Mouse (Mus musculus) T-helper 2 cell (primary cell): Measurements from ENCODE around the gene Specc1l.
"Not testable (repeated sequence)": the region's sequence is repeated elsewhere in the genome, so short reads cannot be mapped to it uniquely, and the experiment has no call there.

Source experiments
- in situ Hi-C: fragments of 300-600 bp; cut with MboI, MseI; formaldehyde crosslinking; loops from one replicate; pipeline ENCODE4 v1.15.1; 2025; ENCODE audit warnings: high pct_unique_total_duplicates

The Specc1l gene

DNA sequence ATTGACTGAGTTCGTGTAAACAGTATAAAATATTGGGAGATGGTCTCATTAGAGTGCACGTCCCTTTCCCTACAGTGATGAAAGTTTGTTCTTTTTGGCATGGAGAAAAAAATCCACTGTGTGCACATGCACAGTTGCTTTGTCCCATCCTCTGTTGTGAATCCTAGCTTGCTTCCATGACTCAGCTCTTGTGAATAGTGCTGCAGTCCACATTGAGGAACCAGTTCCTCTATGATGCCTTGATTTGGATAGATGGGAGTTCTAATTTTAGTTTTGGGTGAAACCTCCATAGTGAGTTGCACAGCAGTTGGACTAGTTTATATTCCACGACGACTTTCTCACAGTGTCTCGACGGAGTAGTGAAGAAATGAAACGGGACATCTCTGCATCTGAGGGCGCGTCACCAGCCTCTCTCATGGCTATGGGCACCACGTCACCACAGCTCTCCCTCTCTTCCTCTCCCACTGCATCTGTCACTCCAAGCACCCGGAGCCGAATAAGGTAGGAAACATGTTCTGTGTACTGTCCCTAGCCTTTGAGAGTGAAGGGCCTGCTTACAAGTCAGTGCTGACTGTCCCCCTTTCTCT, 64.6 kb downstream of the Specc1l start:
- in situ Hi-C loops: no loop called here

DNA sequence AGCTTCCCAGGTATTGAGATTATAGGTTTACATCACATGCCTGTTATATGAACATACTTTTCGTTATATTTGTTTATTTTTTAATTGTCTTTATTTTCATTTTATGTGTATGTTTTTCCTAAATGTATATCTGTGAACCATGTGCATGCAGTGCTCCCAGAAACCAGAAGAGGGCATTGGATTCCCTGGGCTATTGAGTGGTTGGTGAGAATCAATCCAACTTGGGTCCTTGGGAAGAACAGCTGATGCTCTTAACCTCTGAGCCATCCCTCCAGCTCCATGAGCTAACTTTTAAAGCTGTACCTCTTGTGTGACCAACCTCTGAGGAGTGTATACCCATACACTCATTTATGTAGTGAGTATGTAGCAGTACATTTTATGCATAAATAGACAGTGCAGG, 65.6 kb downstream of the Specc1l start:
- in situ Hi-C loops: no loop called here

DNA sequence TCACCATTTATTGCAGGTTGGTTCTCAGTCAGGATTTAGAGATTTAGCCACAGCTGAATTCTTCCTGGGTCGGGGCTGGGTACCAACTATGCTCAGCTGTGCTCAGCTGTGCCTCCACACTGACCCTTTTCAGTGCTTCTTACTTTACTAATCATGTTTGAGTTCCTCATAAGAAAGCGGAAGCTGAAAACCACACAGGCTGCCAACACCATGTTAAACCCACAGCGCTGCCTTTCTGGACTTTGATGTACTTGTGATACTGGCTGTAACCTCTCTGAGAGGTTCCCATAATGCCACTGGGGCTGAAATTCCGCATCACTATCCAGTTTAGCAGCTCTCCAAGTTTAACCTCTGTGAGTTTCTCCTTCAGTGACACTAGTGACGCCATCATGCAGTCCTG, 70.8 kb downstream of the Specc1l start:
- in situ Hi-C loops: no loop called here

DNA sequence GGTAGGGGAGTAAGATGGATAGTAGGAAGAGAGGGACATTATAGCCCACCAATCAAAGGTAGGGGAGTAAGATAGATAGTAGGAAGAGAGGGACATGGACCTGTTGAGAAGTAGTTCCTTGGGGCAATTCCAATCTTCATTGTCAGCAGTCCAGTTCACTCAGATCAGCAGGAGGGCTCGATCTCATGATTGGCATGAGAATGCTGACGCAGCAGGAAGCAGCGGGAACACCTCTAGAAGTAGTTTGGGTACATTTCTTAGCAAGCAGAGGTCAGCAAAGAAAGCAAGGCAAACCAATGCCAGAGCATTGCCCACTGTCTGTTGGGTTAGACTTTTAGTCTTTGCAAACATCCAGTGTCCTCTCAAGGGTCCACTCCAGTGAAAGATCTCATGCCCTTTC, 71.9 kb downstream of the Specc1l start:
- in situ Hi-C loops: no loop called here

DNA sequence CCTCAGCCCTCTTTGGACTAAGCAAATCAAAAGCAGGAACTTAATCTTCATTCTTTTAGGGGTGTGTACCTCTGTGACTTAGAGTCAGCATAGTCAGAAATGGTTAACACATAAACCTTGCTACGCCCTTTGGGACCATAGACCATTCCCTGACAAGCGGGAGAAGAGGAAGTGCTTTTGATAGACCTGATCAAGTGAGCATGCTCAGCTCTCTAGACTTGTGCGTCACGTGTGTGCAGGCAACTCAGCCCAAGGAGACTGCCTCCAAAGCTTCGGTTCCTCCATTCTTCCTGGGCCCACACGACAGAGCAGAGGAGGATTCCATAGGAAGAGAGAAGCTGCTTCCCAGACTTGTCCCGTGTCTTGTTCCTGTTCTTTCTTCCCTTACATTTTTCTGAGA, 76.7 kb downstream of the Specc1l start:
- in situ Hi-C loops: no loop called here

DNA sequence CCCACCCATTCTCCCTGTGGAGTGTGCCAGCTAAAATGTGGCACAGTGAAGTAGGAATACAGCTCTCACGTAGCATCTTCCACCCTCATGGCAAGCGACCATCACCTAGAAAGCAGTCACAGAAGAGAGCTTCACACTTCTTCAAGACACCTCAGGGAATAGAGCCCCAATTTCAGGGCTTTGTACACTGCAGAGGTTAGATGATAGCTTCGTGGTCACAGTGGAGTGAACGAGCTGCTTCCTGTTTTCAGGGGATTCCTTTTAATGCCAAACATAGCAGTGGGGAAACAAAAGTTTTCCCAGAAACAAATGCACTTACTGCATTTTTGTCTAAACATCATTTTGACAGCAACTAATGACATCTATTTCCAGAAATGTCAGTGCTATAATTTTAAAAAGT, 77.5 kb downstream of the Specc1l start:
- in situ Hi-C loops: no loop called here

DNA sequence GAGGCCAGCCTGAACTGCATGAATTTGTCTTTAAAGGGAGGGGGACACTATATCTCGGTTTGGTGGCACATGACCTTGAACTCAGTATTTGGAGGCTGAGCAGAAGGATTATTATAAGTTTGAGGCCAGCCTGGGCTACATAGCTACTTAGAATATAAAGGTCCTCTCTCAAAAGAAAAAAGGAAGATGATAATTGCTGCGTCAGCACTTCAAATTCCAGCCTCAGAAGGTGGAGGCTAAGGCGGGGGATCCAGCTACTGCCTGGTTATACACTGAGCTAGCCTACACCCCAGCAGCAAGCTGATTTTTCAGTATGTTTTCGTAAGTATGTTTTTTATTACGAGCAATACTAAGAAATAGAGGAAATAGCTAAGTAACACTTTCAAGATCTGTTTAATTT, 78.8 kb downstream of the Specc1l start:
- in situ Hi-C loops: no loop called here

DNA sequence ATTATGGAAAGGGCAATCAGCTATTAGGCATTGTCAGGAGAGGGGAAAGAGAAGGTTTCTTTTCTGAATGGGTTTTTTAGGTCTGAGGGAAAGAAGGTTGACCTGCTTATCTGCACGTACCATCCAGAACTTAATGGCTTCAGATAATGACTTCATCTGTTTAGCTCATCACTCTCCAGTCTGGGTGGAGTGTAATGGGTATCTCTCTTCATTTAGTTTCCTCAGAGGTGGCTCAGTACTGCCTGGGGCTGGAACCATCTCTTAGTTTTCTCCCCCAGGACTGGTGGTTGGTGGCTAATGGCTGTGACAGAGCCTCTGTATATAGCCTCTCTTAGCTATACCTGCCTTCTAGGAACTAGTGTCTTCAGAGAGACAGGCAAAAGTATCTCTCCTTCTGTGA, 79.5 kb downstream of the Specc1l start:
- in situ Hi-C loops: no loop called here

DNA sequence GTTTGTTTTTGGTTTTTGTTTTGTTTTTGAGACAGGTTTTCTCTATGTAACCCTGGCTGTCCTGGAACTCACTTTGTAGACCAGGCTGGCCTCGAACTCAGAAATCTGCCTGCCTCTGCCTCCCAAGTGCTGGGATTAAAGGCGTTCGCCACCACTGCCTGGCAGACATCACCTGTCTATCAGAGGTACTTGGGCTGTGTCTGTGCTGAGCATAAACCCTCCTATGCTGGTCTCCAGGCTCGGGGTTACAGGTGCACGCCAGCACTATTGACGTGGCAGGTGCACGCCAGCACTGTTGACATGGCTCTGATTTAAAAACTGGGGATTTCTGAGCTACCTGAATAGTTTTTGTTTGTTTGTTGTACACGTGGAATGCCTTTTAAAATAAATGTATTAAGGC, 80.3 kb downstream of the Specc1l start:
- in situ Hi-C loops: not testable (repeated sequence)

DNA sequence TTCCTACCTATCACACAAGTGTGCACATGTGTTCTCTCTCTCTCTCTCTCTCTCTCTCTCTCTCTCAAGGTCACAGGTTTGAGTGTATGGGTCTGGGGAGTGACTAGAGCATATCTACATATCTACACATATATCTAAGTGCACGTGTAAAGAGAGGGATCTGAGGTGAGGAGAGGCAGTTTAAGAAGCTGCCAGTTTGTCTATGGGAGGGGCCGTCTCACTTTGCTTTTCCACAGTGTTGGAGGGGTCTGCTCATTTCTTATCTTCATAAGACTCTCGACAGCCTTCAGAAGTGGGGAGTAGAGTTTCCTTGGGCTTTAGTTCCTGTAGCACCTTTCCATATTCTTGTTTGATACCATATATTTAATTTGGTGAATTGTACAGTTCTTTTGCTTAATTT, 81.4 kb downstream of the Specc1l start:
- in situ Hi-C loops: no loop called here

DNA sequence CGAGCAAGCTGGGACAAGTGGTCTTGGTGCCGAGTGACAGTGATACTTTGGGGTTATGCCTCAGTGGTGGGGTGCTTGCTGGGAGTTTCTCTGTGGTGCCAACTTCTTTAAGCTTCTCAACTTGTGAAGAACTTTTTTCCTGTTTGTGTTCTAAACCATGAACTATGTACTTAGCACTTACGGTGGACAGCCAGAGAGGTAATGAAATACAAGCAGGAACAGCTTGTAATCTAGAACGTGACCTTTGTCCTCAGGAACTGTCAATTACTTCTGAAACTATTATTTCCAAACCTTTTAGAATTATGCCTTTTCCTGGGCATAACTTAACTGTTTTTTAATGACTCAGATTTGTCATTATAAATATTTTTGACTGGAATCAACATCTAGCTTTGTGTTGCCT, 82.5 kb downstream of the Specc1l start:
- in situ Hi-C loops: no loop called here

DNA sequence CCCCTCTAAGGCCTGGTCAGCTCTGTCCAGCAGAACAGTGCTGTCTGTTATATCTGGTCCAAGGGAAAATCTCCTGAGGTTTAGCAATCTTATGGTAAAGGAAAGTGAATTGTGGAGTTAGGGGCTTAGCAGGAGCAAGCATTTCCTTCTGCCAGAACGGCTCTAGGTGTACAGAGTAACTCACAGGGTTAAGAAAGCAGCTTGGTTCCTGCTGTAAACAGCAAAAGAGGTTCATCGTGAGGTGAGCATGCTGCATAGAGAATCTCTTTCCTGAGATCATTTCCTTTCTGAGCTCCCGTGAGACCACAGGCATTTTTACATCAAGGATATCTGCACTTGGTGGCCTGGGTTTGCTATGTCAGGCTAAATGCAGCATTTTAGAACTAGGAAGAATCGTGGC, 83.1 kb downstream of the Specc1l start:
- in situ Hi-C loops: no loop called here

DNA sequence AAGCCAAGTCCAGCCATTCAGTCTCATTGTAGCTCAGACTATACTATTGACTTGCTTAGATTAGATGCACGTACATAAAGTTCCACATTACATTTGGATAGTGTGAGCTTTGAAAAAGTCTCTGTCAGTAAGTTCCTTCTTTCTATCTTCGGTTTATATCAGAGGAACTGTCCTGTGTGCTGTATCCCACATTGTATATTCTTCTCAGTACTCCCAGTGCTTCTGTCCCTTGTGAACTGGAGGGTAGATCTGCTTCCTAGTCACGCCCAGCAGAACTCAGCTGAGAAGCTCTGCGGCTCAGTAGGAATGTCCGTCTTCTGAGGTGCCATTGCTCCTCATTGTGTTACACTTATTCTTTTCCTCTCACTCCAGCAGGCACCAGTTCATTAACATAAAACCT, 86.7 kb downstream of the Specc1l start:
- in situ Hi-C loops: no loop called here

DNA sequence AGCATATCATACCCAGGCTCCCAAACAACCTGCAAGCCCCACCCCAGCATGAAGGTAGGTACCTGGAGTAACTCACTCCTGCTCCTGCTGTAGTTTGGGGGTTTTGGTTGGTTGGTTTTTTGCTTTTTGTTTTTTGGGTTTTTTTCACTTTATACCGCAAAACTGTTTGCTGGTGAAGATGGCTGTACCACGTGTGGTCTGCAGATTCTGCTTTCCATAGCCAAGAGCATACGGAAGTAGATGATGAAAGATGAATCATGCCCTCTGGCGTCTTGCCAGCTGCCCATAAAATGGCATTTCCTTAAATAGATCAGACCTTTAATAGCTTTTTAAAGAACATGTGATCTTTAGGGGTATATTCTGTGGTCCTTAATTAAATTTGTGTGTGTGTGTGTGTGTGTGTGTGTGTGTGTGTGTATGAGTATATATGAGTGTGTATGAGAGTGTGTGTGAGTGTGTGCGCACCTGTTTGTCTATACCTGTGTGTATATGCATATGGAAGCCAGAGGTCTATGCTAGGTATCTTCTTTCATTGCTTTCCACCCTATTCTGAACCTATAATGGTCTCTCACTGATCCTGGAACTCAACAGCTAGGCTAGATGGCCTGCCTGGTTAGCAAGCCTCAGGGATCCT, 88.0 kb downstream of the Specc1l start:
- in situ Hi-C loops: no loop called here

DNA sequence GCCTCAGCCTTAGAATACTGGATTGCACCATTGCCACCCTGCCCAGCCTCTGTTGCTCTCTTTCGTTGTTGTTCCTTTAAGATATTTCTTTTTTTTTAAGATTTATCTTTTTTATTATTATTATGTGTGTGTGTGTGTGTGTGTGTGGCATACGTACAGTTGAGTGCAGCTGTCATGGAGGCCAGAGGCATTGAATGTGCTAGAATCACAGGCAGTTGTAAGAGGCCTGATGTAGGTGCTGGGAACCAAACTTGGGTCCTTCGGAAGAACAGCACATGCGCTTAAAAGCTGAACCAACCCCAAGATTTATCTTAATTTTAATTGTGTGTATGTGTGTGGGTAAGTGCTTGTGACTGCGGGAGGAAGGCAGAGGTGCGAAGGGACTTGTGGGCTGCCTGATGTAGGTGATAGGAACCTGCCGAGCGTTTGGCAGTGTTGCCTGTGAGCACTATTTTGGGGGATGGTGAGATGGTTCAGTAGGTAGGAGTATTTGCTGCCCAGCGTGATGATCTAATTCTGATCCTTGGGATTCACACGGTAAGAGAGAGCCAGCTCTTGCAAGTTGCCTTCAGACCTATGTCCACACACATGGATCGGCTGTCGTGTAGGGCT, 89.4 kb downstream of the Specc1l start:
- in situ Hi-C loops: no loop called here

DNA sequence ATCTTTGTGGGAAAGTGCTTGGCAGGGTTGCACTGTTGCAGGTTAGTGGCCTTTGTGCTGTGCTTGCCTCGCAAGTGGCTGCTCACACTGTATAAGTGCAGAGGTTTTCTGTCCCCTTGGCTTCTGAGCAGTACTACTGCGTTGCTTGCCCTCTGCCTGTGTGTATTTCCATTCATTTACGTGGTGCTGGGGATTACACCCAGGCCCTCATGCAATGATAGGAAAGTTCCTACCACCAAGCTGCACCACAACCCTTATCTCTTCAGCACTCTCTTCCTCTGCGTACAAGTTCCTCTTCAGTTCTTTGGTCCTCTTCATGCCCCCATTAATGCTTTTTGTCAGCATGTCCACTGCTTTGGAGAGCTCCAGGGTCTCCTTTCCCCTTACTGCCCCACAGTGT, 90.1 kb downstream of the Specc1l start:
- in situ Hi-C loops: no loop called here

DNA sequence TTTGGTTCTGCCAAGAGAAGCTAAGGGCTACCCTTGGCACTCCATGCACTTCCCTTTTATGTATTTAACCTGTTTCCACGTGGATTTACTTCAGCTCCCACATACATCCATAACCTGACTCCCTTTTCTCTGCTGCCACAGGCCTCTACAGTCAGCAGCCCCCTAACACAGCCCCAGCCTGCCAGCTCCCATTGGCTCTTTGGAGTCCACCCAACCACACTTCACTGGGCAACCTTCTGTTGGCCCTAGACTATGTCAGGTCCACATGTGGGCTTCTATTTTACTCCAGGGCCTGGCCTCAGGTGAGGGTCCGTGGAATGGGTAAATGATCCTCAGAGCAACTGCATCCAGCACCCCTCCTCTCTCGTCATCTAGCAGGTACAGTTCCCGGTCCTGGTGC, 90.7 kb downstream of the Specc1l start:
- in situ Hi-C loops: no loop called here

DNA sequence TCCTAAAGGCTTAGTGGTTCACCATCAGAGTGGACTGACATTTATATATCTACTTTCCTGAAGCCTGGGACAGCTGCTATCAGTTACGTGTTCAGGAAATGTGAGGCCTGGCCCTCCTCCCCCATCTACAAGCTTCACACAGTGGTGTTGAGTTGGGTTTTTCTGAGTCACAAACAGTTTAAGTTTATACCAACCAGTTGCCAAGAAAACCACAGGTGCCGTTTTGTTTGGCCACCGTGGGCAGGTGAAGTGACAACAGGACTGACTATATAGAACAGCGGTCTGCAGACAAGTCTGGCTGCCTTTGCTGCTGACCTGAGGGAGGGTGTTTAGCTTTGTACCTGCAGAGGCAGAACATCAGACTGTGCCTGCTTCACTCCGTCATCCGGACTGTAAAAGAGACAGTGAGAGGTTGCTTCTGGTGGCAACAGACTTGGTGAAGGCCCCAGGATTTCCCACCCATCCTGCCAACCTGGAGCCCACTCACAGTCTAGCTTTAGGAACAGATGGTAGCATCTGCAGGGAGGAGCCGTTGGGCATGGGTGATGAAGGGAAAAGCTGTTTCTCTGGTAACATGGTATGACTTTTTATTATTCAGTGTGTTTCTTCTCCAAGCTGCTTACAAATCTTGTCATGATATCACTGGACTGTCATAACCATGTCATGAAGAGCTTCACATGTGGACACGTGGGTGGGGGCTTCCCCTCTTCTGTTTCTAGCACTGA, 91.6 kb downstream of the Specc1l start:
- in situ Hi-C loops: no loop called here

DNA sequence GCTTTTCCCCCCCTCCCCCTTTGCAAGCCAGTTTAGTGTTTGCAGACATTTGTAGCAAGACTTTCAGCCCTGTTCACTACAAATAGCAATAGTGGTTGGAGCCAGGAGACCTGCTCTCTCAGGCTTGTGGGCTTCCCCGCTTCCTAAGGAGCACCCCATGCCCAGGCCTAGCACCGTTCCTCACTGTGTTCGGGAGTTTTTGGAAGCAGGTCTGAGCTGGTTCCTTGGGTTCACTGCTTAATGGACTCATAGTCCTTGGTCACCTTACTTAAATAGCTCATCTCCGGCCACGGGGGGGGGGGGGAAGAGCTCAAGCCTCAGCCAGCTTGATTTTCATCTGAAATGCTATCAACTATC, 92.2 kb downstream of the Specc1l start:
- in situ Hi-C loops: no loop called here

DNA sequence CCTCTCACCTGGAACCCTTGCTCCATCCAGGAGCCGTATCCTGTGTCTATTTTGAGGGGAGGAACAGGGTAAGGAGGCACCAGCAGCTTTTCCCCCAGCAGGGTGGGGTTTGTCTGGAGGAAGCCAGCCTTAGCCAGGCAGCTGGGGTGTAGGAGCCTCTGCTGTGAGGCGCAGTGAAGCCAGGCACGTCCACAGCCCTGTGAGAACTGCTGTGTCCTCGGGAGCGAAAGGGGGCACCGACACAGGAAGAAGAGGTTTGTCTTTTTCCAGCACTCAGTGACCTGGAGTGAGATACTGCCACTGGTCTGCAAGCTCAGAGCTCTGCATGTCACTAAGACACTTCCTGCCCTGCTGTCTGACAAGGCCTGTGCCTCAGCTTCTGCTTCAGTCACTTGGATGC, 92.5 kb downstream of the Specc1l start:
- in situ Hi-C loops: no loop called here

DNA sequence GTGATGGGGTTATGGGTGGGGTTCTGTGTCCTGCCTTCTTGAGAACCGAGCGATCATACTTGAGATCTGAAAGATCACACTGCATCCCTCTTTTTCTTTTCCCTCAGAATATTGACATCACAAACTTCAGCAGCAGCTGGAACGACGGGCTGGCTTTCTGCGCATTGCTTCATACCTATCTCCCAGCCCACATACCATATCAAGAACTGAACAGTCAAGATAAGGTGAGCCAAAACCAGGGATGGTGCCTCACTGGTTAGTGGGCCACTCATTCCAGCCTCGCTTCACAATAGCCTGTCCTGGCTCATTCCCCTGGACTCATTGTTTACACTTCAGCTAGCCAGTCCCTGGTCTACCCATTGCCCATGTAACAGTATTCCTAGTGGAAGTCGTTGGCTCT, 95.3 kb downstream of the Specc1l start:
- in situ Hi-C loops: no loop called here

DNA sequence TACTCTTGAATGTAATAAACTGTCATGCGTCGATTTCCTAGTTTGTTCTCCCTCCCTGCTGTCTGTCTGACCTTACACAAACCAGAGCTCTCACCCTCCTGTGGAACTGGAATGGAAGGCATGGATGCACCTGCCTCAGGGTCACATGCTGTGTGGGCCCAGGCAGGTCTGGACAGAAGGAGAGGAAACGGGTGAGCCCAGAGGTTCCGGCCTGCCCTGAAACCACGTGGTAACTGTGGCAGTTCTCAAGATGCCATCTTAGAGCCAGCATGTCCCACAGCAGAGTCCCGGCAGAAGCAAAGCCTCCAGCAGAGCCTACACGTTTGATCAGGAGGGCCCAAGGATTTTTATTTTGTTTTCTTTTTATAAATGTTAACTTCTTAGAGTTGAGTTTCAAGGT, 100.5 kb downstream of the Specc1l start:
- in situ Hi-C loops: no loop called here
